Mouse (Mus musculus): ENCODE measurements around the gene S100a3. TPM values are rescaled to one million over a fixed set of nuclear protein-coding genes. Genes with fewer than 3 reads are reported as not detected.

S100a3 gene
- total and polyA plus RNA-seq, 2 experiments from 2014 or later, result 0.81 to 3.5 TPM

DNA sequence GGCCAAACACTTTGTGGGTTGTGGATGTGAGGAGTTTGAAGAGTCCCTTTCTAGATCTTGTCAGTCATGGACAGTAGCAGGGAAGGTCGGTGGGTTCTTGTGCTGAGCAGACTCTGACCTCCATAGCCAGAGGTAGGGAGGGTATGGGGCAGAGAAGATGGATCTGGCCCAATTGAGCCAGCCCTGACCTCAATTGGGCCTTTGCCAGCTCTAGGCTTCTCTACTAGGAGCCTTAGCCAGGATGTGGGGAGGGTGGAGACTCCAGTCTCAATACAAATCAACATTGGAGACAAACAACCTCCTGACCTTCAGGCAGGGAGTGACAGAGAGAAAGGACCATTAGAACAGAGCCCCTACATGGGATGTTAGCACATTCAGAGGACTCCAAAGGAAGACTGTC, 45.1 kb upstream of the S100a3 start:
- ATAC-seq (ENCODE audit: low FRiP score) (no peak), DNase-seq (ENCODE audit: low spot score) (no peak)
- Histone ChIP-seq H3K9me3 (ENCODE audit: low read length) (no peaks in the 10 kb centered on the region), H3K4me2 (ENCODE audit: low read depth, low read length, poor library complexity, severe bottlenecking) (peak overlapping the region; percentile 61), H3K4me3 (ENCODE audit: low read depth, low read length) (peak overlapping the region; percentile 35), H3K9ac (replicated peaks; ENCODE audit: low read length, poor library complexity, severe bottlenecking) (0 out of 2 replicates have a peak overlapping the region, but pooled peaks have one; percentile 13), H3K27me3 (ENCODE audit: insufficient read depth, low read length) (peaks cover 29% of the 10 kb centered on the region), H3K4me1 (ENCODE audit: insufficient read depth, low read length) (peaks cover 5% of the 10 kb centered on the region; the same call in 1 of the 2 replicates), H3K27ac (ENCODE audit: low read depth, low read length) (no peak overlapping the region), H3K36me3 (ENCODE audit: insufficient read depth, low read length) (no peaks in the 10 kb centered on the region)
- WGBS, result 75% methylated on average over 1 of the region's 1 CpGs
- no peak for TF ChIP-seq CTCF (IDR thresholded peaks at IDR 0.05)

DNA sequence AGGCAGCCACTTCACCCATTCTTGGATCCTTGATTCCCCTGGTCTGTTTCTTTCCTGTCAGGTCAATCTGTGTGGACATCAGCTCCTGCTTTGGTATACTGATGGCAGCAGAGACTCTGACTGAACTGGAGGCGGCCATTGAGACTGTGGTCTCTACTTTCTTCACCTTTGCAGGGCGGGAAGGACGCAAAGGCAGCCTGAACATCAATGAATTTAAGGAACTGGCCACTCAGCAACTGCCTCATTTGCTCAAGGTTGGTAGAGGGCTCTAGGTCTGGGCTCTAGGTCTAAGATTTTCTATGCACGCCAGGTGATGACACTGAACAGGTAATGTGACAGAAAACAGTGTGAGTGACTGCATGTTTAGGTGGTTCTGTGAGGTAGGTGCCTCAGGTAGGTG, 44.6 kb upstream of the S100a3 start:
- H3K4me1 ChIP-seq (ENCODE audit: insufficient read depth, low read length), result peaks cover 5% of the 10 kb centered on the region; the same call in 1 of the 2 replicates
- DNase-seq (ENCODE audit: low spot score), result no peak
- no peak overlapping the region for H3K9ac ChIP-seq (replicated peaks; ENCODE audit: low read length, poor library complexity, severe bottlenecking)
- peaks cover 29% of the 10 kb centered on the region for H3K27me3 ChIP-seq (ENCODE audit: insufficient read depth, low read length)
- no peak for TF ChIP-seq CTCF (IDR thresholded peaks at IDR 0.05)
- no peak overlapping the region for H3K4me2 ChIP-seq (ENCODE audit: low read depth, low read length, poor library complexity, severe bottlenecking)
- H3K36me3 ChIP-seq (ENCODE audit: insufficient read depth, low read length), result no peaks in the 10 kb centered on the region
- H3K27ac ChIP-seq (ENCODE audit: low read depth, low read length), result no peak overlapping the region
- ATAC-seq (ENCODE audit: low FRiP score), result no peak
- no peak overlapping the region for H3K4me3 ChIP-seq (ENCODE audit: low read depth, low read length)
- no peaks in the 10 kb centered on the region for H3K9me3 ChIP-seq (ENCODE audit: low read length)
- 91% methylated on average over 4 of the region's 4 CpGs for WGBS

DNA sequence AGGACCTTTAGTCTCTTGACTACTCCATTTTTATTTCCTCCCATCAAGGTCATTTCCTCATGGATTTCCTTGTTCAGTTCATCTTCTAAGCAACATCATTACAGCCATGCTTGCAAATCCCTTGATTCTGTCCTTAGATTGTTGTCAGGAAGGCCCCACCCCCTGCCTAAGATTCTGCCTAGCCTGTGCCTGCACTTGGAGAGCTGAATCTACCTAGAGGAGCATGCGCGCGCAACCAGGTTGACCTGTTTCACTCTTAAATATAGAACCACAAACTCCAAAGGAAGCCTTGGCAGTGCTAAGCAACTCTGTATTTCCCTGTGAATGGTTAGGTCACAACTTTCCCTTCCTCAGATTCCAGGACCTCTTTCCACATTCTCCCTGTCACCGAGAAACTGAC, 42.7 kb upstream of the S100a3 start:
- H3K27me3 ChIP-seq (ENCODE audit: insufficient read depth, low read length), result peaks cover 29% of the 10 kb centered on the region
- H3K4me2 ChIP-seq (ENCODE audit: low read depth, low read length, poor library complexity, severe bottlenecking), result no peak overlapping the region
- no peak overlapping the region for H3K27ac ChIP-seq (ENCODE audit: low read depth, low read length)
- no peak overlapping the region for H3K4me3 ChIP-seq (ENCODE audit: low read depth, low read length)
- no peak for ATAC-seq (ENCODE audit: low FRiP score)
- WGBS, result 93% methylated on average over 4 of the region's 4 CpGs
- no peak for TF ChIP-seq CTCF (IDR thresholded peaks at IDR 0.05)
- peaks cover 5% of the 10 kb centered on the region; the same call in 1 of the 2 replicates for H3K4me1 ChIP-seq (ENCODE audit: insufficient read depth, low read length)
- H3K9ac ChIP-seq (replicated peaks; ENCODE audit: low read length, poor library complexity, severe bottlenecking), result no peak overlapping the region
- H3K36me3 ChIP-seq (ENCODE audit: insufficient read depth, low read length), result no peaks in the 10 kb centered on the region
- H3K9me3 ChIP-seq (ENCODE audit: low read length), result no peaks in the 10 kb centered on the region
- DNase-seq (ENCODE audit: low spot score), result no peak

DNA sequence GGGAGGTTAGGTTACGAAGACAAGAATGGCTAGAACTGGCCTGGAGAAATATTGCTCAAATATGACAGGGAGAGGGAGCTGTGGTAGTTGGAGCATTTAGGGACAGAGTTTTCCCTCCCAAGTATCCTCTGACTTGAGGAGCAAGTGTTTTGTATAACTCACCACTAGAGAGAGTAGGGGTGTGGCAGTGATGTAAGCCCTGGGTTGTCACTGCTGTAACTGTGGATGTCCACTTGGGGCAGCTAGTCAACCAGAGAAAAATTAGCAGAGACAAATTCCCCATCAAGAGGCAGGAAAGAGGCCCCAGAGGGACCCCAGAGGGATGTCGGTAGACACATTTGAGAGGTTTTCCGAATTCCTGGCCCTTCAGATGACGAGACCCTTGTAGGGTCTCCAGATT, 35.0 kb upstream of the S100a3 start:
- no peak overlapping the region for H3K27ac ChIP-seq (ENCODE audit: low read depth, low read length)
- H3K9me3 ChIP-seq (ENCODE audit: low read length), result no peaks in the 10 kb centered on the region
- H3K9ac ChIP-seq (replicated peaks; ENCODE audit: low read length, poor library complexity, severe bottlenecking), result no peak overlapping the region
- H3K36me3 ChIP-seq (ENCODE audit: insufficient read depth, low read length), result no peaks in the 10 kb centered on the region
- no peak overlapping the region for H3K4me2 ChIP-seq (ENCODE audit: low read depth, low read length, poor library complexity, severe bottlenecking)
- H3K4me3 ChIP-seq (ENCODE audit: low read depth, low read length), result no peak overlapping the region
- no peak for ATAC-seq (ENCODE audit: low FRiP score)
- WGBS, result 75% methylated on average over 4 of the region's 4 CpGs
- TF ChIP-seq CTCF (IDR thresholded peaks at IDR 0.05), result peak; percentile 75
- no peaks in the 10 kb centered on the region for H3K4me1 ChIP-seq (ENCODE audit: insufficient read depth, low read length)
- DNase-seq (ENCODE audit: low spot score), result peak; percentile 82
- H3K27me3 ChIP-seq (ENCODE audit: insufficient read depth, low read length), result no peaks in the 10 kb centered on the region

DNA sequence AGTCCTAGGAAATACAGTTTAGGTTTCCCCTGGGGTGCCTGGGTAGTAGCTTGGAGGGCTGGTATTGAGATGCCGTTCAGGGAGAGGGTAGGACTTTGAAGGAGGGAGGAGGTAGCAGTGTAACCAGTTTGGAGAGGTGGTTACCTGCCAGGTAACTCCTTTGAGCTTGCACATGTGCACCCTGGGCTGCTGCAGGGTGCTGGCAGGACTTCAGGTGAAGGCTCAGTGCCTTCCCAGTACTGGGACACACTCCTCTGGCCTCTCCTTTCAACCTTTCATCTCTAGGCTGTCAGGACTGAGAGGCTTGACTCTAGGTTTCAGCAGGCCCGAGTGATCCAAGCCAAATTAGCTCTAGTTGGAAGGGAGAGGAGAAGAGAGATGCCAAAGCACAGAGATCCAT, 34.3 kb upstream of the S100a3 start:
- TF ChIP-seq CTCF (IDR thresholded peaks at IDR 0.05), result no peak
- H3K9me3 ChIP-seq (ENCODE audit: low read length), result no peaks in the 10 kb centered on the region
- H3K27me3 ChIP-seq (ENCODE audit: insufficient read depth, low read length), result no peaks in the 10 kb centered on the region
- ATAC-seq (ENCODE audit: low FRiP score) (no peak), DNase-seq (ENCODE audit: low spot score) (no peak)
- H3K9ac ChIP-seq (replicated peaks; ENCODE audit: low read length, poor library complexity, severe bottlenecking), result no peak overlapping the region
- 74% methylated on average over 2 of the region's 2 CpGs for WGBS
- no peak overlapping the region for H3K27ac ChIP-seq (ENCODE audit: low read depth, low read length)
- no peak overlapping the region for H3K4me2 ChIP-seq (ENCODE audit: low read depth, low read length, poor library complexity, severe bottlenecking)
- no peak overlapping the region for H3K4me3 ChIP-seq (ENCODE audit: low read depth, low read length)
- H3K4me1 ChIP-seq (ENCODE audit: insufficient read depth, low read length), result no peaks in the 10 kb centered on the region
- no peaks in the 10 kb centered on the region for H3K36me3 ChIP-seq (ENCODE audit: insufficient read depth, low read length)

DNA sequence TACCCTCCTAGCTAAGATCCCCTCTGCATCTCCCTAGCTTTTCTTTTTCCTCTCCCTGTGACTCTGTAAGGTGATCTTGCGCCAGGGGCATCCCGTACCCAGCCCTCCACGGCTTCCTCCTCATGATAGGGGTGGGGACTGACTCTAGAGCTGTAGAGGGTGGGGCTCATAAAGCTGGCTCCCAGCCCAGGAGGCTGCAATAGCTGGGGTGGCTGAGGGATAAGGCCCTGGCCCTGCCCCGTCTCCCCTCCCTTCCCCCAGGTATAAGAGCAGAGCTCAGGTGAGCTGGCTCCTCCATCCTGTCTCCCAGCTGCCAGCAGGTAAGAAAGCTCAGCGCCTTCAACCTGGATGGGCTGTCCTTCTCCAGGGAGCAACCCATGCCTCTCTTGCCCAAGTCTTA, 33.8 kb upstream of the S100a3 start, which contains the start of gene S100a14:
S100a14 (plus strand) TSS at position 277 of the 400 bp plus-strand sequence.
- no peak for TF ChIP-seq CTCF (IDR thresholded peaks at IDR 0.05)
- Histone ChIP-seq H3K36me3 (ENCODE audit: insufficient read depth, low read length) (no peaks in the 10 kb centered on the region), H3K27ac (ENCODE audit: low read depth, low read length) (no peak within 1 kb of the TSS), H3K4me1 (ENCODE audit: insufficient read depth, low read length) (no peaks in the 10 kb centered on the region), H3K9me3 (ENCODE audit: low read length) (no peaks in the 10 kb centered on the region), H3K9ac (replicated peaks; ENCODE audit: low read length, poor library complexity, severe bottlenecking) (no peak within 1 kb of the TSS), H3K4me2 (ENCODE audit: low read depth, low read length, poor library complexity, severe bottlenecking) (no peak within 1 kb of the TSS), H3K4me3 (ENCODE audit: low read depth, low read length) (no peak within 1 kb of the TSS), H3K27me3 (ENCODE audit: insufficient read depth, low read length) (no peaks in the 10 kb centered on the region)
- peak; percentile 52; the same call in 1 of the 2 replicates for ATAC-seq (ENCODE audit: low FRiP score)
- 81% methylated on average over 5 of the region's 5 CpGs for WGBS
- no peak for DNase-seq (ENCODE audit: low spot score)

Measured in midbrain, postnatal 0 days (tissue).